ENCODE assay signal across 17 mouse cellular contexts in genomic region chr3:65648913-65649312, GRCm38 (mm10). TPM values are rescaled to one million over a fixed set of nuclear protein-coding genes. Genes with fewer than 3 reads are reported as not detected.
DNase-seq lines count a peak whose midpoint lies in the region; ATAC-seq lines count a peak whose summit lies in the region.
"Had no signal": no experiment of that assay in that cellular context is flagged by ENCODE, and none has a peak within 500 bp of the region (broad histone marks: within the 10 kb centered on the region; RNA-seq: fewer than 3 reads in every experiment).

No protein-coding gene starts in this region.

- H3K9ac ChIP-seq in hindbrain, embryonic 16.5 days (ENCODE audit: low read depth, low read length): no peak overlapping the region
- no peak overlapping the region for H3K9ac ChIP-seq in hindbrain, embryonic 14.5 days
- no peak overlapping the region for H3K9ac ChIP-seq in neural tube, embryonic 12.5 days
- H3K9ac ChIP-seq in neural tube, embryonic 15.5 days (replicated peaks): no peak overlapping the region
- no peak overlapping the region for H3K9ac ChIP-seq in intestine, embryonic 16.5 days (ENCODE audit: low read depth, low read length)
- H3K9ac ChIP-seq: limb, embryonic 13.5 days; liver, embryonic 13.5 days; lung, embryonic 15.5 days had no signal

- DNase-seq in hindbrain, embryonic 14.5 days (ENCODE audit: low spot score): no peak
- no peak for DNase-seq in right cerebral cortex, postnatal 14 days
- no peak for DNase-seq in urinary bladder, adult 18-20 months (ENCODE audit: low spot score in 2 of 2)
- DNase-seq: cerebellum, adult 2 months; cerebellum, postnatal 36 days; kidney, adult 11 months; liver, embryonic 13.5 days; spleen, adult 18-20 months had no signal

- H3K4me3 ChIP-seq in hindbrain, embryonic 16.5 days (ENCODE audit: low read length): no peak overlapping the region
- H3K4me3 ChIP-seq in hindbrain, embryonic 14.5 days (replicated peaks; ENCODE audit: low read length): no peak overlapping the region
- no peak overlapping the region for H3K4me3 ChIP-seq in neural tube, embryonic 12.5 days
- H3K4me3 ChIP-seq in neural tube, embryonic 15.5 days (replicated peaks): no peak overlapping the region
- no peak overlapping the region for H3K4me3 ChIP-seq in intestine, embryonic 16.5 days (ENCODE audit: low read length)
- H3K4me3 ChIP-seq: limb, embryonic 13.5 days; liver, embryonic 13.5 days; lung, embryonic 15.5 days had no signal

- 10% methylated on average over 1 of the region's 1 CpGs for WGBS in hindbrain, embryonic 16.5 days
- 13% methylated on average over 1 of the region's 1 CpGs for WGBS in hindbrain, embryonic 14.5 days
- whole genome bisulfite sequencing in neural tube, embryonic 12.5 days: 35% methylated on average over 1 of the region's 1 CpGs
- 47% methylated on average over 1 of the region's 1 CpGs for WGBS in neural tube, embryonic 15.5 days
- 38% methylated on average over 1 of the region's 1 CpGs for WGBS in intestine, embryonic 16.5 days

- no peaks in the 10 kb centered on the region for H3K27me3 ChIP-seq in hindbrain, embryonic 16.5 days (replicated peaks; ENCODE audit: control insufficient read depth, insufficient read depth, low read length)
- no peaks in the 10 kb centered on the region for H3K27me3 ChIP-seq in hindbrain, embryonic 14.5 days (ENCODE audit: control insufficient read depth, insufficient read depth, low read length)
- no peaks in the 10 kb centered on the region for H3K27me3 ChIP-seq in neural tube, embryonic 12.5 days (replicated peaks)
- H3K27me3 ChIP-seq in neural tube, embryonic 15.5 days (replicated peaks): 0 out of 2 replicates have a peak, but pooled peaks cover 2% of the 10 kb centered on the region
- H3K27me3 ChIP-seq in intestine, embryonic 16.5 days (replicated peaks; ENCODE audit: control insufficient read depth, insufficient read depth, low read length): no peaks in the 10 kb centered on the region
- H3K27me3 ChIP-seq: liver, embryonic 13.5 days; lung, embryonic 15.5 days had no signal

- ATAC-seq in hindbrain, embryonic 16.5 days: 0 out of 2 replicates have a peak, but pooled peaks have one; percentile 20
- ATAC-seq in hindbrain, embryonic 14.5 days (ENCODE audit: low FRiP score): no peak
- 0 out of 2 replicates have a peak, but pooled peaks have one; percentile 9 for ATAC-seq in neural tube, embryonic 12.5 days (ENCODE audit: low FRiP score, low read depth)
- ATAC-seq in neural tube, embryonic 15.5 days (ENCODE audit: low FRiP score): no peak
- ATAC-seq in intestine, embryonic 16.5 days: peak; percentile 75

- no peaks in the 10 kb centered on the region for H3K4me1 ChIP-seq in hindbrain, embryonic 16.5 days (ENCODE audit: control insufficient read depth, insufficient read depth, low read depth, low read length)
- no peaks in the 10 kb centered on the region for H3K4me1 ChIP-seq in hindbrain, embryonic 14.5 days (replicated peaks; ENCODE audit: control insufficient read depth, insufficient read depth, low read length)
- H3K4me1 ChIP-seq in neural tube, embryonic 12.5 days: no peaks in the 10 kb centered on the region
- no peaks in the 10 kb centered on the region for H3K4me1 ChIP-seq in neural tube, embryonic 15.5 days
- H3K4me1 ChIP-seq in intestine, embryonic 16.5 days (ENCODE audit: control insufficient read depth, insufficient read depth, low read length): no peaks in the 10 kb centered on the region; the same call in 1 of the 2 replicates
- H3K4me1 ChIP-seq: liver, embryonic 13.5 days had no signal

- H3K27ac ChIP-seq in hindbrain, embryonic 16.5 days (ENCODE audit: low read depth, low read length): no peak overlapping the region
- H3K27ac ChIP-seq in hindbrain, embryonic 14.5 days: no peak overlapping the region
- no peak overlapping the region for H3K27ac ChIP-seq in neural tube, embryonic 12.5 days
- H3K27ac ChIP-seq in neural tube, embryonic 15.5 days (replicated peaks): no peak overlapping the region
- H3K27ac ChIP-seq in intestine, embryonic 16.5 days (ENCODE audit: low read length): no peak overlapping the region
- H3K27ac ChIP-seq: kidney, postnatal 0 days; limb, embryonic 13.5 days; liver, embryonic 13.5 days; lung, embryonic 15.5 days; macrophage had no signal

- H3K9me3 ChIP-seq in hindbrain, embryonic 16.5 days (ENCODE audit: control insufficient read depth, low read length): no peaks in the 10 kb centered on the region
- H3K9me3 ChIP-seq in hindbrain, embryonic 14.5 days (ENCODE audit: control insufficient read depth, low read length): no peaks in the 10 kb centered on the region
- no peaks in the 10 kb centered on the region for H3K9me3 ChIP-seq in neural tube, embryonic 12.5 days
- no peaks in the 10 kb centered on the region for H3K9me3 ChIP-seq in neural tube, embryonic 15.5 days (replicated peaks)
- H3K9me3 ChIP-seq in intestine, embryonic 16.5 days (ENCODE audit: control insufficient read depth, low read length): no peaks in the 10 kb centered on the region
- H3K9me3 ChIP-seq: G1E; limb, embryonic 13.5 days; liver, embryonic 13.5 days; lung, embryonic 15.5 days had no signal

- no peak overlapping the region for H3K4me2 ChIP-seq in hindbrain, embryonic 16.5 days (ENCODE audit: low read length)
- no peak overlapping the region for H3K4me2 ChIP-seq in hindbrain, embryonic 14.5 days (replicated peaks)
- H3K4me2 ChIP-seq in neural tube, embryonic 12.5 days (replicated peaks): no peak overlapping the region
- H3K4me2 ChIP-seq in neural tube, embryonic 15.5 days: no peak overlapping the region
- H3K4me2 ChIP-seq in intestine, embryonic 16.5 days (ENCODE audit: low read depth, low read length): no peak overlapping the region
- H3K4me2 ChIP-seq: limb, embryonic 13.5 days; liver, embryonic 13.5 days; lung, embryonic 15.5 days had no signal

- no peaks in the 10 kb centered on the region for H3K36me3 ChIP-seq in hindbrain, embryonic 16.5 days (ENCODE audit: control insufficient read depth, insufficient read depth, low read length)
- no peaks in the 10 kb centered on the region for H3K36me3 ChIP-seq in hindbrain, embryonic 14.5 days (replicated peaks; ENCODE audit: control insufficient read depth, insufficient read depth)
- no peaks in the 10 kb centered on the region for H3K36me3 ChIP-seq in neural tube, embryonic 12.5 days
- H3K36me3 ChIP-seq in neural tube, embryonic 15.5 days: no peaks in the 10 kb centered on the region
- no peaks in the 10 kb centered on the region for H3K36me3 ChIP-seq in intestine, embryonic 16.5 days (ENCODE audit: control insufficient read depth, insufficient read depth, low read length)
- H3K36me3 ChIP-seq: G1E; limb, embryonic 13.5 days; liver, embryonic 13.5 days; lung, embryonic 15.5 days had no signal

RNA-seq across cellular contexts. Expression of gene Lekr1, which starts 17.1 kb away (rescaled TPM):
- polyA plus RNA-seq in hindbrain, embryonic 16.5 days (2015; fragmentation: Nextera tagmentation; extraction: Ambion mirVana): 6.4 and 7.2 TPM in 2 replicates
- 7.1 and 8.2 TPM in 2 replicates for polyA plus RNA-seq in hindbrain, embryonic 14.5 days (2014; fragmentation: Nextera tagmentation; extraction: Ambion mirVana)
- 6.1 and 7.6 TPM in 2 replicates for polyA plus RNA-seq in neural tube, embryonic 12.5 days (2016; fragmentation: Nextera tagmentation; extraction: Ambion mirVana)
- 7.2 and 9.7 TPM in 2 replicates for polyA plus RNA-seq in neural tube, embryonic 15.5 days (2015; fragmentation: Nextera tagmentation; extraction: Ambion mirVana)
- 6.2 and 7.3 TPM in 2 replicates for polyA plus RNA-seq in intestine, embryonic 16.5 days (2015; fragmentation: Nextera tagmentation; extraction: Ambion mirVana)
- polyA plus RNA-seq: G1E had no signal

Comparison
In these comparisons a context has a peak if more than half of its experiments do, and no peak if none do; other contexts are left out.
1. ATAC-seq: peak in hindbrain, embryonic 16.5 days (single experiment), neural tube, embryonic 12.5 days (single experiment) and intestine, embryonic 16.5 days (single experiment); none in hindbrain, embryonic 14.5 days (single experiment) and neural tube, embryonic 15.5 days (single experiment).